Mouse (Mus musculus): ENCODE results near the gene Pde10a. TPM values are rescaled to one million over a fixed set of nuclear protein-coding genes. Genes with fewer than 3 reads are reported as not detected.

The Pde10a gene
- polyA plus RNA-seq, 1 experiment = 26.2 TPM

DNA sequence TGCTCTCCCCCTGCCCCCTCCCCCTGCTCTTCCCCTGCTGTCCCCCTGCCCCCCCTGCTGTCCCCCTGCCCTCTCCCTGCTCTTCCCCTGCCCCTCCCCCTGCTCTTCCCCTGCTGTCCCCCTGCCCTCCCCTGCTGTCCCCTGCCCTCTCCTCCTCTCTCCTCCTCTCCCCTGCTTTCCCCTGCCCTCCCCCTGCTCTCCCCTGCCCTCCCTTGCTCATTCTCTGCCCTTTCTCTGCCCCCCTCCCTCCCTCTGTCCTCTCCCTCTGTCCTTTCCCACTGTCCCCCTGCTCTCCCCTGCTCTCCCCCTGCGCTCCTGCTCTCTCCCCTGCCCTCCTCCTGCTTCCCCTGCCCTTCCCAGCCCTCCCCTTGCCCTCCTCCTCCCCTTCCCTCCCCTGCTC lies 106.5 kb downstream of the Pde10a start:
- Histone ChIP-seq H3K4me3 (ENCODE audit: control insufficient read depth, low read depth, low read length) (no peak overlapping the region), H3K36me3 (ENCODE audit: control insufficient read depth, insufficient read depth, low read length) (no peaks in the 10 kb centered on the region)
- TF ChIP-seq CTCF (IDR thresholded peaks at IDR 0.05; ENCODE audit: control insufficient read depth, insufficient read depth, insufficient replicate concordance, low read depth, low read length) (no peak), POLR2A (IDR thresholded peaks at IDR 0.05; ENCODE audit: control insufficient read depth, low read depth, low read length) (no peak)

GRCm38 (mm10) chr17:8633596-8633995 lies 108.4 kb downstream of the Pde10a start:
- no peak overlapping the region for H3K27ac ChIP-seq (ENCODE audit: control insufficient read depth, insufficient read depth, low read depth, low read length)
- H3K36me3 ChIP-seq (ENCODE audit: control insufficient read depth, insufficient read depth, low read length) = no peaks in the 10 kb centered on the region
- H3K4me1 ChIP-seq (ENCODE audit: control insufficient read depth, insufficient read depth, low read length) = no peaks in the 10 kb centered on the region; the same call in 1 of the 2 replicates
- H3K27me3 ChIP-seq (ENCODE audit: control insufficient read depth, insufficient read depth, low read length) = no peaks in the 10 kb centered on the region
- TF ChIP-seq CTCF (IDR thresholded peaks at IDR 0.05; ENCODE audit: control insufficient read depth, insufficient read depth, insufficient replicate concordance, low read depth, low read length) = no peak
- TF ChIP-seq POLR2A (IDR thresholded peaks at IDR 0.05; ENCODE audit: control insufficient read depth, low read depth, low read length) = no peak
- no peak overlapping the region for H3K4me3 ChIP-seq (ENCODE audit: control insufficient read depth, low read depth, low read length)

More for the DNA sequence above, 106.5 kb downstream of the Pde10a start:
- no peaks in the 10 kb centered on the region for H3K27me3 ChIP-seq (ENCODE audit: control insufficient read depth, insufficient read depth, low read length)
- no peaks in the 10 kb centered on the region; the same call in 1 of the 2 replicates for H3K4me1 ChIP-seq (ENCODE audit: control insufficient read depth, insufficient read depth, low read length)
- no peak overlapping the region for H3K27ac ChIP-seq (ENCODE audit: control insufficient read depth, insufficient read depth, low read depth, low read length)

DNA sequence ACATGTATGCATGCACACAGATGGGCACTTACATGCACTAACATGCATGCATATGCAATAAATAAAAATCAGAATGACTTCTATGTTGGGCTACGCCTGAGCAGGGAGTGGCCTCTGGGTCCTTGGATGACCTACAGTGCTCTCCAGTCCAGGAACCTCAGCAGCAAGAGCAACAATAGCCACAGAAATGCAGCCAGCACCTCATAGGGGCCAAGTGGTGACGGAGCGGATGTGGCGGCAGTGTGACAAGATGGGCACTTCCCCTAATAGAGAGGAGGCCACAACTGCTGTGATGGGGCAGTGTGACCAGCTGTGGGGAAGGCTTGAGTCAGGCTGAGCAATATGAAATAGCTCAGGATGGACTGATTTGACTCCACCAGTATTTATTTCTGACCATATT lies 109.3 kb downstream of the Pde10a start:
- Histone ChIP-seq H3K4me1 (ENCODE audit: control insufficient read depth, insufficient read depth, low read length) (no peaks in the 10 kb centered on the region; the same call in 1 of the 2 replicates), H3K36me3 (ENCODE audit: control insufficient read depth, insufficient read depth, low read length) (no peaks in the 10 kb centered on the region), H3K4me3 (ENCODE audit: control insufficient read depth, low read depth, low read length) (no peak overlapping the region), H3K27me3 (ENCODE audit: control insufficient read depth, insufficient read depth, low read length) (no peaks in the 10 kb centered on the region), H3K27ac (ENCODE audit: control insufficient read depth, insufficient read depth, low read depth, low read length) (no peak overlapping the region)
- no peak for TF ChIP-seq POLR2A (IDR thresholded peaks at IDR 0.05; ENCODE audit: control insufficient read depth, low read depth, low read length)
- no peak for TF ChIP-seq CTCF (IDR thresholded peaks at IDR 0.05; ENCODE audit: control insufficient read depth, insufficient read depth, insufficient replicate concordance, low read depth, low read length)

GRCm38 (mm10) chr17:8636231-8636630 lies 111.1 kb downstream of the Pde10a start:
- Histone ChIP-seq H3K36me3 (ENCODE audit: control insufficient read depth, insufficient read depth, low read length) (no peaks in the 10 kb centered on the region), H3K4me3 (ENCODE audit: control insufficient read depth, low read depth, low read length) (no peak overlapping the region), H3K27ac (ENCODE audit: control insufficient read depth, insufficient read depth, low read depth, low read length) (no peak overlapping the region), H3K27me3 (ENCODE audit: control insufficient read depth, insufficient read depth, low read length) (no peaks in the 10 kb centered on the region), H3K4me1 (ENCODE audit: control insufficient read depth, insufficient read depth, low read length) (no peaks in the 10 kb centered on the region)
- TF ChIP-seq CTCF (IDR thresholded peaks at IDR 0.05; ENCODE audit: control insufficient read depth, insufficient read depth, insufficient replicate concordance, low read depth, low read length) (no peak), POLR2A (IDR thresholded peaks at IDR 0.05; ENCODE audit: control insufficient read depth, low read depth, low read length) (no peak)

DNA sequence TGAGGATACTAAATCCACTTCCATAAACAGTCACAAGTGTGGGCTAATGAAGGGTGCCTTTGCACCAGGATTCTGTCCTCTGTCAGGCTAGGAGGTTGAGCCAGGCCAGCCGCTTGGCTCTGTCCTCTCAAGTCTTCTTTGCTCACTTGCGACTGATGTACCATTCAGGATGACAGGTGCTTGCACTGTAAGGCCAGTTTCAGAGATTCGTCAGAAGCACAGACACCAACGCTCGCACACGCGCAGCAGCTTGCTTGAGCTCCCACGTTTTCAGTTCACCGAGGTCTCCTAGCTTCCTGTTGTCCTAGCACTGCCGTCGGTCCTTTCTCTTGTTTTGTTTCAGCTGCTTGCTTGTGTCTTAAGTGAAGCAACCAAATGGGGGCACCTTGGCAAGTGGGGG lies 111.5 kb downstream of the Pde10a start:
- TF ChIP-seq CTCF (IDR thresholded peaks at IDR 0.05; ENCODE audit: control insufficient read depth, insufficient read depth, insufficient replicate concordance, low read depth, low read length) = no peak
- no peak for TF ChIP-seq POLR2A (IDR thresholded peaks at IDR 0.05; ENCODE audit: control insufficient read depth, low read depth, low read length)
- Histone ChIP-seq H3K4me1 (ENCODE audit: control insufficient read depth, insufficient read depth, low read length) (no peaks in the 10 kb centered on the region), H3K27me3 (ENCODE audit: control insufficient read depth, insufficient read depth, low read length) (no peaks in the 10 kb centered on the region), H3K36me3 (ENCODE audit: control insufficient read depth, insufficient read depth, low read length) (no peaks in the 10 kb centered on the region), H3K4me3 (ENCODE audit: control insufficient read depth, low read depth, low read length) (no peak overlapping the region), H3K27ac (ENCODE audit: control insufficient read depth, insufficient read depth, low read depth, low read length) (no peak overlapping the region)

- TF ChIP-seq CTCF (IDR thresholded peaks at IDR 0.05; ENCODE audit: control insufficient read depth, insufficient read depth, insufficient replicate concordance, low read depth, low read length) (no peak), POLR2A (IDR thresholded peaks at IDR 0.05; ENCODE audit: control insufficient read depth, low read depth, low read length) (no peak)
- H3K4me1 ChIP-seq (ENCODE audit: control insufficient read depth, insufficient read depth, low read length) = no peaks in the 10 kb centered on the region
- no peak overlapping the region for H3K4me3 ChIP-seq (ENCODE audit: control insufficient read depth, low read depth, low read length)
- H3K27me3 ChIP-seq (ENCODE audit: control insufficient read depth, insufficient read depth, low read length) = no peaks in the 10 kb centered on the region
- H3K27ac ChIP-seq (ENCODE audit: control insufficient read depth, insufficient read depth, low read depth, low read length) = no peak overlapping the region
- no peaks in the 10 kb centered on the region for H3K36me3 ChIP-seq (ENCODE audit: control insufficient read depth, insufficient read depth, low read length)
Observed at GRCm38 (mm10) chr17:8637181-8637580, 112.0 kb downstream of the Pde10a start.

- Histone ChIP-seq H3K27ac (ENCODE audit: control insufficient read depth, insufficient read depth, low read depth, low read length) (no peak overlapping the region), H3K36me3 (ENCODE audit: control insufficient read depth, insufficient read depth, low read length) (no peaks in the 10 kb centered on the region), H3K27me3 (ENCODE audit: control insufficient read depth, insufficient read depth, low read length) (no peaks in the 10 kb centered on the region), H3K4me1 (ENCODE audit: control insufficient read depth, insufficient read depth, low read length) (no peaks in the 10 kb centered on the region), H3K4me3 (ENCODE audit: control insufficient read depth, low read depth, low read length) (no peak overlapping the region)
- TF ChIP-seq CTCF (IDR thresholded peaks at IDR 0.05; ENCODE audit: control insufficient read depth, insufficient read depth, insufficient replicate concordance, low read depth, low read length) (no peak), POLR2A (IDR thresholded peaks at IDR 0.05; ENCODE audit: control insufficient read depth, low read depth, low read length) (no peak)
Observed at GRCm38 (mm10) chr17:8639703-8640380, 114.7 kb downstream of the Pde10a start.
